Mouse (Mus musculus): ENCODE data around the gene Ccdc27.

- TF ChIP-seq USF1 (IDR thresholded peaks at IDR 0.05; ENCODE audit: low read depth, low read length) (no peak), POLR2A (IDR thresholded peaks at IDR 0.05; ENCODE audit: control insufficient read depth in 1 of 2, insufficient read depth in 1 of 2, low read depth in 1 of 2, low read length in 2 of 2, poor library complexity in 1 of 2) (no peak), USF2 (IDR thresholded peaks at IDR 0.05; ENCODE audit: borderline replicate concordance in 1 of 2, insufficient read depth in 1 of 2, low read depth in 1 of 2, low read length in 2 of 2) (no peak), MXI1 (IDR thresholded peaks at IDR 0.05; ENCODE audit: low read depth, low read length) (no peak), CTCF (IDR thresholded peaks at IDR 0.05 in 2 of 3, conservative IDR thresholded peaks at IDR 0.05 in 1 of 3; ENCODE audit: control insufficient read depth in 1 of 3, insufficient read depth in 1 of 3, low read depth in 2 of 3, low read length in 3 of 3, poor library complexity in 1 of 3, severe bottlenecking in 1 of 3) (no peak), MAZ (IDR thresholded peaks at IDR 0.05; ENCODE audit: low read depth, low read length) (no peak), GATA1 (IDR thresholded peaks at IDR 0.05; ENCODE audit: low read depth, low read length) (no peak), ZNF384 (IDR thresholded peaks at IDR 0.05; ENCODE audit: low read depth, low read length) (no peak), MAFK (IDR thresholded peaks at IDR 0.05; ENCODE audit: borderline replicate concordance, low read depth, low read length) (no peak), HCFC1 (IDR thresholded peaks at IDR 0.05; ENCODE audit: low read depth, low read length) (no peak)
Measured at GRCm38 (mm10) chr4:154081974-154082373, 39.5 kb upstream of the Ccdc27 start.
